Mouse (Mus musculus) thymus, adult 2 months (tissue): ENCODE measurements around the gene Adamts13. TPM values are rescaled to one million over a fixed set of nuclear protein-coding genes. Genes with fewer than 3 reads are reported as not detected.

Experiments used
- DNase-seq: peaks from one replicate; pipeline ENCODE4 v3.0.0; 2021
- H3K27ac ChIP-seq: fragments of 200-500 bp; 2 replicates; pipeline ENCODE4 v1.5.1; 2012; ENCODE audit warnings: low read length, control low read depth; ENCODE audit not compliant: control insufficient read depth, insufficient read depth
- H3K27me3 ChIP-seq: fragments of 200-500 bp; 2 replicates; pipeline ENCODE4 v1.6.1; 2012; ENCODE audit warnings: mild to moderate bottlenecking, low read length, moderate library complexity, mixed read lengths; ENCODE audit not compliant: control insufficient read depth, insufficient read depth
- H3K36me3 ChIP-seq: fragments of 200-500 bp; 2 replicates; pipeline ENCODE4 v1.6.1; 2012; ENCODE audit warnings: mild to moderate bottlenecking, low read length, moderate library complexity; ENCODE audit not compliant: control insufficient read depth, insufficient read depth
- H3K4me1 ChIP-seq: fragments of 200-500 bp; replicated peaks from 2 replicates; pipeline ENCODE4 v1.6.1; 2012; ENCODE audit warnings: low read length; ENCODE audit not compliant: control insufficient read depth, insufficient read depth
- H3K4me3 ChIP-seq: fragments of 200-500 bp; 2 replicates; pipeline ENCODE4 v1.5.1; 2012; ENCODE audit warnings: mild to moderate bottlenecking, low read length, control low read depth, moderate library complexity; ENCODE audit not compliant: control insufficient read depth, insufficient read depth
- CTCF ChIP-seq: fragments of 200-500 bp; IDR thresholded peaks from 2 replicates; pipeline ENCODE4 v1.5.1; 2012; ENCODE audit warnings: mild to moderate bottlenecking, control low read depth, low read length, moderate library complexity, borderline replicate concordance; ENCODE audit not compliant: control insufficient read depth, poor library complexity, insufficient read depth; ENCODE audit errors: extremely low read depth
- POLR2A ChIP-seq: fragments of 200-500 bp; IDR thresholded peaks from 2 replicates; pipeline ENCODE4 v1.6.1; 2012; ENCODE audit warnings: mild to moderate bottlenecking, low read length, control low read depth, moderate library complexity; ENCODE audit not compliant: control insufficient read depth, poor library complexity, insufficient read depth; ENCODE audit errors: extremely low read depth
- WGBS: fragments of 180-500 bp; shearing (Covaris S2); methylation state at CpG from one replicate; pipeline ENCODE4 v1.1.7; 2018; 5-methylcytosine and 5-hydroxymethylcytosine counted together
- polyA plus RNA-seq: library from polyadenylated mRNA; depleted of rRNA; stranded (reverse); fragments of >200 nt; gene quantifications from 2 replicates; pipeline ENCODE4 v1.2.3, GENCODE M21; 2012

Gene Adamts13
- polyA plus RNA-seq, 1 experiment: 1.2 TPM

GRCm38 (mm10) chr2:27042131-27042844 is 69.1 kb downstream of the Adamts13 start:
- Histone ChIP-seq H3K4me1 (no peaks in the 10 kb centered on the region), H3K27ac (no peak overlapping the region), H3K27me3 (no peaks in the 10 kb centered on the region), H3K36me3 (no peaks in the 10 kb centered on the region), H3K4me3 (no peak overlapping the region)
- no peak for TF ChIP-seq POLR2A
- TF ChIP-seq CTCF: no peak
- no peak for DNase-seq
- 74% methylated on average over 8 of the region's 8 CpGs for WGBS

- Histone ChIP-seq H3K4me1 (no peaks in the 10 kb centered on the region), H3K4me3 (no peak overlapping the region), H3K27me3 (no peaks in the 10 kb centered on the region), H3K36me3 (no peaks in the 10 kb centered on the region), H3K27ac (no peak overlapping the region)
- peak; percentile 92 for TF ChIP-seq CTCF
- TF ChIP-seq POLR2A: no peak
- 52% methylated on average over 3 of the region's 3 CpGs for WGBS
- DNase-seq: peak; percentile 88
These were observed 70.2 kb downstream of the Adamts13 start for GRCm38 (mm10) chr2:27043461-27043860.

GRCm38 (mm10) chr2:27044166-27044565 is 71.0 kb downstream of the Adamts13 start:
- Histone ChIP-seq H3K4me1 (no peaks in the 10 kb centered on the region), H3K27ac (no peak overlapping the region), H3K36me3 (no peaks in the 10 kb centered on the region), H3K4me3 (no peak overlapping the region), H3K27me3 (no peaks in the 10 kb centered on the region)
- WGBS: 99% methylated on average over 4 of the region's 4 CpGs
- TF ChIP-seq CTCF (no peak), POLR2A (no peak)
- no peak for DNase-seq

GRCm38 (mm10) chr2:27044641-27045040 is 71.4 kb downstream of the Adamts13 start:
- no peaks in the 10 kb centered on the region for H3K4me1 ChIP-seq
- H3K4me3 ChIP-seq: no peak overlapping the region
- no peak for TF ChIP-seq CTCF
- no peak for TF ChIP-seq POLR2A
- DNase-seq: no peak
- no peaks in the 10 kb centered on the region for H3K36me3 ChIP-seq
- H3K27me3 ChIP-seq: no peaks in the 10 kb centered on the region
- H3K27ac ChIP-seq: no peak overlapping the region
- WGBS: 87% methylated on average over 3 of the region's 3 CpGs

- no peak for DNase-seq
- Histone ChIP-seq H3K36me3 (no peaks in the 10 kb centered on the region), H3K27me3 (no peaks in the 10 kb centered on the region), H3K4me1 (no peaks in the 10 kb centered on the region), H3K27ac (no peak overlapping the region), H3K4me3 (no peak overlapping the region)
- WGBS: 79% methylated on average over 8 of the region's 8 CpGs
- TF ChIP-seq POLR2A (no peak), CTCF (no peak)
These were observed 73.0 kb downstream of the Adamts13 start for GRCm38 (mm10) chr2:27045979-27046770.

- Histone ChIP-seq H3K36me3 (no peaks in the 10 kb centered on the region), H3K4me1 (no peaks in the 10 kb centered on the region), H3K27ac (no peak overlapping the region), H3K4me3 (no peak overlapping the region), H3K27me3 (no peaks in the 10 kb centered on the region)
- TF ChIP-seq CTCF: no peak
- no peak for TF ChIP-seq POLR2A
- WGBS: 80% methylated on average over 6 of the region's 6 CpGs
- DNase-seq: no peak
These were observed 76.2 kb downstream of the Adamts13 start for GRCm38 (mm10) chr2:27049408-27049807.

GRCm38 (mm10) chr2:27058251-27058650 is 85.0 kb downstream of the Adamts13 start:
- Histone ChIP-seq H3K36me3 (no peaks in the 10 kb centered on the region), H3K27me3 (no peaks in the 10 kb centered on the region), H3K4me3 (no peak overlapping the region), H3K27ac (no peak overlapping the region), H3K4me1 (peaks cover 48% of the 10 kb centered on the region)
- no peak for TF ChIP-seq POLR2A
- TF ChIP-seq CTCF: no peak
- 74% methylated on average over 4 of the region's 4 CpGs for WGBS
- no peak for DNase-seq
